Mouse (Mus musculus) thymus, adult 2 months (tissue): ENCODE data around the gene Olfml2b.

Experiments used
- CTCF ChIP-seq: fragments of 200-500 bp; IDR thresholded peaks from 2 replicates; pipeline ENCODE4 v1.5.1; 2012; ENCODE audit warnings: mild to moderate bottlenecking, control low read depth, low read length, moderate library complexity, borderline replicate concordance; ENCODE audit not compliant: control insufficient read depth, poor library complexity, insufficient read depth; ENCODE audit errors: extremely low read depth
- POLR2A ChIP-seq: fragments of 200-500 bp; IDR thresholded peaks from 2 replicates; pipeline ENCODE4 v1.6.1; 2012; ENCODE audit warnings: mild to moderate bottlenecking, low read length, control low read depth, moderate library complexity; ENCODE audit not compliant: control insufficient read depth, poor library complexity, insufficient read depth; ENCODE audit errors: extremely low read depth

- no peak for TF ChIP-seq POLR2A
- TF ChIP-seq CTCF = no peak
Observed at GRCm38 (mm10) chr1:170709969-170710368, 65.6 kb downstream of the Olfml2b start.
